ENCODE assay signal across 8 mouse cellular contexts in genomic region chr17:27204075-27204909, GRCm38 (mm10). TPM values are rescaled to one million over a fixed set of nuclear protein-coding genes. Genes with fewer than 3 reads are reported as not detected.
A peak's percentile ranks its signal among the peaks of the same experiment; 100 is the strongest.
DNase-seq lines count a peak whose midpoint lies in the region; ATAC-seq and TF ChIP-seq lines count a peak whose summit lies in the region.

Gene Lemd2, minus strand, starts transcription at chr17:27204469.

- 5% methylated on average over 90 of the region's 97 CpGs for WGBS in heart, embryonic 11.5 days (ENCODE audit: insufficient replicate concordance)
- WGBS in kidney, postnatal 0 days: 4% methylated on average over 81 of the region's 97 CpGs
- WGBS in liver, embryonic 11.5 days: 3% methylated on average over 89 of the region's 97 CpGs
- 3% methylated on average over 92 of the region's 97 CpGs for WGBS in stomach, embryonic 14.5 days

- H3K9me3 ChIP-seq in erythroblast, embryonic 14.5 days (ENCODE audit: control insufficient read depth, low read length): peaks cover 3% of the 10 kb centered on the region; the same call in 1 of the 2 replicates
- H3K9me3 ChIP-seq in heart, embryonic 11.5 days (replicated peaks; ENCODE audit: control insufficient read depth, low read length): no peaks in the 10 kb centered on the region; the same call in 1 of the 2 replicates
- H3K9me3 ChIP-seq in kidney, postnatal 0 days (replicated peaks; ENCODE audit: low read length): no peaks in the 10 kb centered on the region
- 0 out of 2 replicates have a peak, but pooled peaks cover 2% of the 10 kb centered on the region for H3K9me3 ChIP-seq in liver, embryonic 11.5 days (ENCODE audit: control insufficient read depth, low read length)
- H3K9me3 ChIP-seq in stomach, embryonic 14.5 days (ENCODE audit: control insufficient read depth, low read depth, low read length): no peaks in the 10 kb centered on the region

- H3K27me3 ChIP-seq in C2C12 (ENCODE audit: control insufficient read depth, insufficient read depth, insufficient read length): no peaks in the 10 kb centered on the region
- H3K27me3 ChIP-seq in erythroblast, embryonic 14.5 days (ENCODE audit: control insufficient read depth): peaks cover 14% of the 10 kb centered on the region
- no peaks in the 10 kb centered on the region for H3K27me3 ChIP-seq in heart, embryonic 11.5 days (ENCODE audit: control insufficient read depth, insufficient read depth, low read length)
- H3K27me3 ChIP-seq in kidney, postnatal 0 days (ENCODE audit: insufficient read depth, low read length): no peaks in the 10 kb centered on the region
- H3K27me3 ChIP-seq in liver, embryonic 11.5 days (replicated peaks; ENCODE audit: control insufficient read depth, insufficient read depth, low read length): no peaks in the 10 kb centered on the region
- no peaks in the 10 kb centered on the region for H3K27me3 ChIP-seq in stomach, embryonic 14.5 days (ENCODE audit: control insufficient read depth, insufficient read depth, low read length)

- peaks cover 46% of the 10 kb centered on the region for H3K79me2 ChIP-seq in C2C12 (ENCODE audit: control insufficient read depth, insufficient read depth)

- H3K4me2 ChIP-seq in heart, embryonic 11.5 days: peak within 1 kb of the TSS; percentile 91
- H3K4me2 ChIP-seq in kidney, postnatal 0 days (ENCODE audit: low read length): peak within 1 kb of the TSS; percentile 68
- H3K4me2 ChIP-seq in liver, embryonic 11.5 days: peak within 1 kb of the TSS; percentile 96
- H3K4me2 ChIP-seq in stomach, embryonic 14.5 days (replicated peaks; ENCODE audit: low read depth, low read length): peak within 1 kb of the TSS; percentile 89

- H3ac ChIP-seq in C2C12 (ENCODE audit: control insufficient read depth, insufficient read length, low read depth): peak within 1 kb of the TSS; percentile 100

- TF ChIP-seq POLR2A in brain, embryonic 14.5 days (IDR thresholded peaks at IDR 0.05; ENCODE audit: borderline replicate concordance, extremely low read depth, insufficient read depth, insufficient read length, poor library complexity, severe bottlenecking): peak; percentile 96

- H3K79me3 ChIP-seq in C2C12 (ENCODE audit: low read depth): peaks cover 15% of the 10 kb centered on the region

- peak; percentile 98 for DNase-seq in brain, embryonic 14.5 days (ENCODE audit: low read depth)
- DNase-seq in kidney, postnatal 0 days (ENCODE audit: low spot score): peak; percentile 96
- DNase-seq in liver, embryonic 11.5 days (ENCODE audit: low spot score): peak; percentile 96
- peak; percentile 99 for DNase-seq in naive thymus-derived CD4-positive, alpha-beta T cell, adult 2 months (ENCODE audit: low read depth)

- H3K27ac ChIP-seq in heart, embryonic 11.5 days (ENCODE audit: low read depth, low read length): peak within 1 kb of the TSS; percentile 93
- peak within 1 kb of the TSS; percentile 96 for H3K27ac ChIP-seq in kidney, postnatal 0 days
- H3K27ac ChIP-seq in liver, embryonic 11.5 days (ENCODE audit: low read depth, low read length): peak within 1 kb of the TSS; percentile 95
- peak within 1 kb of the TSS; percentile 96 for H3K27ac ChIP-seq in stomach, embryonic 14.5 days (ENCODE audit: low read length)

- H3K36me3 ChIP-seq in C2C12 (ENCODE audit: control insufficient read depth, insufficient read depth): peaks cover 28% of the 10 kb centered on the region
- H3K36me3 ChIP-seq in erythroblast, embryonic 14.5 days (ENCODE audit: control insufficient read depth): peaks cover 33% of the 10 kb centered on the region
- peaks cover 13% of the 10 kb centered on the region for H3K36me3 ChIP-seq in heart, embryonic 11.5 days (ENCODE audit: control insufficient read depth, insufficient read depth, low read length)
- H3K36me3 ChIP-seq in kidney, postnatal 0 days (ENCODE audit: insufficient read depth, low read length): peaks cover 12% of the 10 kb centered on the region; the same call in 1 of the 2 replicates
- peaks cover 16% of the 10 kb centered on the region for H3K36me3 ChIP-seq in liver, embryonic 11.5 days (ENCODE audit: control insufficient read depth, insufficient read depth, low read length)
- H3K36me3 ChIP-seq in stomach, embryonic 14.5 days (ENCODE audit: control insufficient read depth, insufficient read depth, low read length): peaks cover 23% of the 10 kb centered on the region

- peaks cover 51% of the 10 kb centered on the region for H3K4me1 ChIP-seq in erythroblast, embryonic 14.5 days (ENCODE audit: control insufficient read depth)
- peaks cover 14% of the 10 kb centered on the region; the same call in 1 of the 2 replicates for H3K4me1 ChIP-seq in heart, embryonic 11.5 days (ENCODE audit: control insufficient read depth, insufficient read depth, low read length)
- peaks cover 17% of the 10 kb centered on the region for H3K4me1 ChIP-seq in kidney, postnatal 0 days (replicated peaks; ENCODE audit: insufficient read depth, low read length)
- peaks cover 14% of the 10 kb centered on the region for H3K4me1 ChIP-seq in liver, embryonic 11.5 days (replicated peaks; ENCODE audit: control insufficient read depth, insufficient read depth, low read length)
- H3K4me1 ChIP-seq in stomach, embryonic 14.5 days (ENCODE audit: control insufficient read depth, insufficient read depth, low read length): peaks cover 15% of the 10 kb centered on the region; the same call in 1 of the 2 replicates

- H3K4me3 ChIP-seq in C2C12 (ENCODE audit: insufficient read depth, poor library complexity, severe bottlenecking): peak within 1 kb of the TSS; percentile 82
- peak within 1 kb of the TSS; percentile 94 for H3K4me3 ChIP-seq in erythroblast, embryonic 14.5 days (replicated peaks)
- peak within 1 kb of the TSS; percentile 84 for H3K4me3 ChIP-seq in heart, embryonic 11.5 days (ENCODE audit: low read depth, low read length)
- H3K4me3 ChIP-seq in kidney, postnatal 0 days (replicated peaks; ENCODE audit: low read depth, low read length): peak within 1 kb of the TSS; percentile 77
- H3K4me3 ChIP-seq in liver, embryonic 11.5 days (ENCODE audit: low read depth, low read length): peak within 1 kb of the TSS; percentile 93
- H3K4me3 ChIP-seq in stomach, embryonic 14.5 days (ENCODE audit: low read depth, low read length): peak within 1 kb of the TSS; percentile 85

- TF ChIP-seq CTCF in C2C12 (IDR thresholded peaks at IDR 0.05; ENCODE audit: control insufficient read depth, insufficient read depth, insufficient read length): no peak
- TF ChIP-seq CTCF in brain, embryonic 14.5 days (IDR thresholded peaks at IDR 0.05; ENCODE audit: borderline replicate concordance, extremely low read depth, insufficient read depth, insufficient read length): no peak
- TF ChIP-seq CTCF in kidney, postnatal 0 days (IDR thresholded peaks at IDR 0.05; ENCODE audit: low read depth): no peak

- peak within 1 kb of the TSS; percentile 88 for H3K9ac ChIP-seq in heart, embryonic 11.5 days (ENCODE audit: low read depth, low read length)
- peak within 1 kb of the TSS; percentile 95 for H3K9ac ChIP-seq in kidney, postnatal 0 days (ENCODE audit: low read depth, low read length)
- H3K9ac ChIP-seq in liver, embryonic 11.5 days (ENCODE audit: low read depth, low read length): peak within 1 kb of the TSS; percentile 98
- peak within 1 kb of the TSS; percentile 95 for H3K9ac ChIP-seq in stomach, embryonic 14.5 days (replicated peaks; ENCODE audit: low read depth, low read length)

- ATAC-seq in heart, embryonic 11.5 days (replicated peaks; ENCODE audit: insufficient number of reproducible peaks, low FRiP score, low TSS enrichment): peak; percentile 92
- ATAC-seq in kidney, postnatal 0 days (replicated peaks; ENCODE audit: low FRiP score, low read depth): peak; percentile 91
- ATAC-seq in liver, embryonic 11.5 days (replicated peaks; ENCODE audit: low FRiP score): peak; percentile 89
- peak; percentile 92 for ATAC-seq in stomach, embryonic 14.5 days (ENCODE audit: insufficient number of reproducible peaks, insufficient read depth, low FRiP score, low read depth)

TF ChIP-seq in C2C12, 6 proteins besides CTCF, POLR2A, EP300 and RAD21:
- TF ChIP-seq FOSL1 (IDR thresholded peaks at IDR 0.05; ENCODE audit: insufficient read depth, low read length, poor library complexity, severe bottlenecking): no peak
- peak; percentile 81 for TF ChIP-seq MAX (IDR thresholded peaks at IDR 0.05)

RNA-seq across cellular contexts. Expression of gene Lemd2, which starts in this region (rescaled TPM):
- polyA plus RNA-seq in C2C12 (2012; fragmentation: generic; extraction: Trizol): 45.9 TPM
- 117 and 154 TPM in 2 replicates for polyA plus RNA-seq in brain, embryonic 14.5 days (2012; rRNA removed)
- polyA plus RNA-seq in erythroblast, embryonic 14.5 days (2012): 6.5 and 8.0 TPM in 2 replicates
- 6.7 and 8.4 TPM in 2 replicates for polyA plus RNA-seq in heart, embryonic 11.5 days (2014; fragmentation: Nextera tagmentation; extraction: Ambion mirVana)
- 14.0 and 18.0 TPM in 2 replicates for polyA plus RNA-seq in kidney, postnatal 0 days (2015; fragmentation: Nextera tagmentation; extraction: Ambion mirVana)
- 11.6 and 13.4 TPM in 2 replicates for polyA plus RNA-seq in liver, embryonic 11.5 days (2014; fragmentation: Nextera tagmentation; extraction: Ambion mirVana)
- 11.3 and 11.6 TPM in 2 replicates for polyA plus RNA-seq in stomach, embryonic 14.5 days (2014; fragmentation: Nextera tagmentation; extraction: Ambion mirVana)

Comparison
In these comparisons a context has a peak if more than half of its experiments do, and no peak if none do; other contexts are left out.
1. Peak in every context shown above with its lines: DNase-seq, ATAC-seq, H3K4me3 ChIP-seq and H3K27ac ChIP-seq.